Mouse (Mus musculus): ENCODE results near the gene Krt9. TPM values are rescaled to one million over a fixed set of nuclear protein-coding genes. Genes with fewer than 3 reads are reported as not detected.

Krt9 gene
- polyA plus RNA-seq, 1 experiment = 1.5 TPM

DNA sequence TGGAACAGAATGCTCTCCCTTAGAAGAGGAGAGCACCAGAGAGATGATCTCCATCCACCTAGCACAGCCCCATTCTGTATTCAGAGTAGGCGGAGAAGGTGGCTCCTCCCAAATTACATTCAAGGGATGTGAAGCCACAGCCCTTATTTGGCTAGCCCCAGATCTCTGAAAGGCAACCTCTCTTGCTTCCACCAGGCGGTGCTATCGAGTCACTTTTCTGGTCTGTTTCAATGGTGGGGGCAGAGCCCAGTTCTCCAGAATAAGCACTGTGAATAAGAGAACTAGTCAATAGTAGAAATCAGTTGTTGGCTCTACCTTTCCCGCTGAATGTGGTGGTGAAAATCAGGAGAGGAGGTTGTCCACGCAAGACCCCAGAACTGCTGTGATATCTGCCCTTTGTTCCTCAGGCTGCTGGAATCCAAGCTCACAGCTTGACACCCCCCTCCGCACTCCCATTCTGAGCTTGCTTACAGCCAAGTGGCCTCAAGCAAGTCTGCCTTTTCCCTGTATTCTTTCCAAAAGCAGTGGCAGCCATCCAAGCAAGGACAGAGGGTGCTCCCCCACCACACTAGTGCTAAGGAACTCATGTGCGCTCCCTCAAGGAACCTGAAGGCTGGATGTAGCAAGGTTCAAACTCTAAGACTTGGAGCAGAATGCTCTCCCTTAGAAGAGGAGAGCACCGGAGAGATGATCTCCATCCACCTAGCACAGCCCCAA is 7.2 kb upstream of the Krt9 start:
- no peak for DNase-seq
- H3K4me1 ChIP-seq (ENCODE audit: control insufficient read depth, insufficient read depth, low read length) = no peaks in the 10 kb centered on the region
- TF ChIP-seq POLR2A (IDR thresholded peaks at IDR 0.05; ENCODE audit: borderline replicate concordance, insufficient read depth, low read length) (no peak), CTCF (IDR thresholded peaks at IDR 0.05; ENCODE audit: borderline replicate concordance, insufficient read depth, low read depth, low read length) (peak; percentile 31; the same call in 1 of the 2 replicates)
- no peak overlapping the region for H3K4me3 ChIP-seq (replicated peaks; ENCODE audit: insufficient read depth, low read depth, low read length)
- WGBS = 32% methylated on average over 8 of the region's 8 CpGs
- no peaks in the 10 kb centered on the region for H3K27me3 ChIP-seq (ENCODE audit: control insufficient read depth, insufficient read depth, low read length)
- no peak overlapping the region for H3K27ac ChIP-seq (ENCODE audit: insufficient read depth, low read length)

DNA sequence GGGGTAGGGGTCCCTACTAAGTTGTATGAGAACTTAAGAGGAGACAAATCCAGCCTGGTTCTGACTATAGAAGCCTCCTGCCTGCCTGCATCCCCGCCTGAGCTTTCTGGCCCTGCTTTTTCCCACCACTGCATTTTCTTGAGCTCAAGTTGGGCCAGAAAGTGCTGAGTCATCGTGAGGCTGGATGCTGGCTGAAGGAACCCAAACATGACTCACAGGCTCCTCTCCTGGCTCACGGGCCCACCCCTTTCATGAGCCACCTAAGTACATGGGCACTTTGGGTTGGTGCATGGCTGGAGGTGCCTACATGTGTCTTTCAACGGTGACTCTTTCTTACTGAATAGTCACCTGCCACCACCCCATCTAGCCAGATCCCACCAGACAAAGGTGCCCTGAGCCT is 5.6 kb upstream of the Krt9 start:
- H3K27me3 ChIP-seq (ENCODE audit: control insufficient read depth, insufficient read depth, low read length) = no peaks in the 10 kb centered on the region
- no peak for TF ChIP-seq POLR2A (IDR thresholded peaks at IDR 0.05; ENCODE audit: borderline replicate concordance, insufficient read depth, low read length)
- no peak for DNase-seq
- no peak overlapping the region for H3K4me3 ChIP-seq (replicated peaks; ENCODE audit: insufficient read depth, low read depth, low read length)
- WGBS = 76% methylated on average over 4 of the region's 4 CpGs
- no peaks in the 10 kb centered on the region for H3K4me1 ChIP-seq (ENCODE audit: control insufficient read depth, insufficient read depth, low read length)
- H3K27ac ChIP-seq (ENCODE audit: insufficient read depth, low read length) = no peak overlapping the region

DNA sequence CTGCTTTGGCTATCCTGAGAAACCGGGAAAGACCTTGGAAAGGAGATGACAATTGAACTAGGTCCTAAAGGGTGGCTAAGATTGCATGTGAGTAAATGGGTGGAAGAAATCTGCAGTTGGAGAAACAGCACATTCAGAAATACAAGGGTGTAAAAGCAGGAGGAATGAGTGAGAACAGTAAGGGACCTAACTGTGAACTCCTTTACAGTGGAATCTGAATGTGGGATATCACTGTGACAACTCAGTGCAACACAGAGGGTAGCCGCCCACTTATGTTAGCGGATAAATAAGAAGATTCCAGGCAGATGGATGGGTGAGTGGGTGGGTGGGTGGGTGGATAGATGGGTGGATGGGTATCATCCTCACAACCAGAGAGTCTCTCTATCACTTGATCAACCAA is 1.2 kb downstream of the Krt9 start:
- Histone ChIP-seq H3K4me1 (ENCODE audit: control insufficient read depth, insufficient read depth, low read length) (no peaks in the 10 kb centered on the region; the same call in 1 of the 2 replicates), H3K27ac (ENCODE audit: insufficient read depth, low read length) (no peak overlapping the region), H3K4me3 (replicated peaks; ENCODE audit: insufficient read depth, low read depth, low read length) (no peak overlapping the region), H3K27me3 (ENCODE audit: control insufficient read depth, insufficient read depth, low read length) (no peaks in the 10 kb centered on the region)
- TF ChIP-seq CTCF (IDR thresholded peaks at IDR 0.05; ENCODE audit: borderline replicate concordance, insufficient read depth, low read depth, low read length) (no peak), POLR2A (IDR thresholded peaks at IDR 0.05; ENCODE audit: borderline replicate concordance, insufficient read depth, low read length) (no peak)
- 93% methylated on average over 3 of the region's 3 CpGs for WGBS
- DNase-seq = no peak

DNA sequence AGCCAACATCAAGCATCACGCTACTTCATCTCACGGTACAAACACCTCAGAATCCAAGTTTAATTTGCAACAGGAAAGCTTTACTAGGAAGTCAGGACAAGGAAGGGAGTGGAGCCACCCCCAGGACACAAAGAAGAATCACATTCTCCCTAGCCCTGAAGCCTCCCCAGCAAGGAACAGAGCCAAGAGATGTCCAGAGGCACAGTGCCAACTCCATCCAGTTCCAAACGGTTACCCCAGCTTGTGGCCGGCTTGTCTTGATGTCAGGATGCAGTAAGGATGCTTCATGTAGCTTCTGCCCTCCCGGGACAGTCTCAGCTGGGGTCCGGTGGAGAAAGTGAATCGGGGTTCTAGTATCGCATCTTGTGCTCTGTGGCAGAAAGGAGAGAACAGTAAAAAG is 6.3 kb downstream of the Krt9 start:
- no peaks in the 10 kb centered on the region; the same call in 1 of the 2 replicates for H3K4me1 ChIP-seq (ENCODE audit: control insufficient read depth, insufficient read depth, low read length)
- DNase-seq = peak in 1 of 2 experiments; percentile 6
- no peak overlapping the region for H3K27ac ChIP-seq (ENCODE audit: insufficient read depth, low read length)
- no peaks in the 10 kb centered on the region for H3K27me3 ChIP-seq (ENCODE audit: control insufficient read depth, insufficient read depth, low read length)
- WGBS = 20% methylated on average over 8 of the region's 8 CpGs
- TF ChIP-seq POLR2A (IDR thresholded peaks at IDR 0.05; ENCODE audit: borderline replicate concordance, insufficient read depth, low read length) (no peak), CTCF (IDR thresholded peaks at IDR 0.05; ENCODE audit: borderline replicate concordance, insufficient read depth, low read depth, low read length) (no peak)
- H3K4me3 ChIP-seq (replicated peaks; ENCODE audit: insufficient read depth, low read depth, low read length) = no peak overlapping the region

- WGBS = 71% methylated on average over 7 of the region's 7 CpGs
- DNase-seq = no peak
- TF ChIP-seq POLR2A (IDR thresholded peaks at IDR 0.05; ENCODE audit: borderline replicate concordance, insufficient read depth, low read length) (no peak), CTCF (IDR thresholded peaks at IDR 0.05; ENCODE audit: borderline replicate concordance, insufficient read depth, low read depth, low read length) (no peak)
These were observed 11.3 kb downstream of the Krt9 start for GRCm38 (mm10) chr11:100181725-100182124.

GRCm38 (mm10) chr11:100179260-100179659 is 13.8 kb downstream of the Krt9 start:
- Histone ChIP-seq H3K27me3 (ENCODE audit: control insufficient read depth, insufficient read depth, low read length) (no peaks in the 10 kb centered on the region), H3K27ac (ENCODE audit: insufficient read depth, low read length) (no peak overlapping the region), H3K4me1 (ENCODE audit: control insufficient read depth, insufficient read depth, low read length) (no peaks in the 10 kb centered on the region), H3K4me3 (replicated peaks; ENCODE audit: insufficient read depth, low read depth, low read length) (no peak overlapping the region)
- WGBS = 75% methylated on average over 3 of the region's 3 CpGs
- TF ChIP-seq POLR2A (IDR thresholded peaks at IDR 0.05; ENCODE audit: borderline replicate concordance, insufficient read depth, low read length) (no peak), CTCF (IDR thresholded peaks at IDR 0.05; ENCODE audit: borderline replicate concordance, insufficient read depth, low read depth, low read length) (no peak)
- no peak for DNase-seq

More at GRCm38 (mm10) chr11:100181725-100182124, 11.3 kb downstream of the Krt9 start:
- H3K4me1 ChIP-seq (ENCODE audit: control insufficient read depth, insufficient read depth, low read length) = no peaks in the 10 kb centered on the region; the same call in 1 of the 2 replicates
- no peak overlapping the region for H3K27ac ChIP-seq (ENCODE audit: insufficient read depth, low read length)
- no peak overlapping the region for H3K4me3 ChIP-seq (replicated peaks; ENCODE audit: insufficient read depth, low read depth, low read length)
- no peaks in the 10 kb centered on the region for H3K27me3 ChIP-seq (ENCODE audit: control insufficient read depth, insufficient read depth, low read length)

DNA sequence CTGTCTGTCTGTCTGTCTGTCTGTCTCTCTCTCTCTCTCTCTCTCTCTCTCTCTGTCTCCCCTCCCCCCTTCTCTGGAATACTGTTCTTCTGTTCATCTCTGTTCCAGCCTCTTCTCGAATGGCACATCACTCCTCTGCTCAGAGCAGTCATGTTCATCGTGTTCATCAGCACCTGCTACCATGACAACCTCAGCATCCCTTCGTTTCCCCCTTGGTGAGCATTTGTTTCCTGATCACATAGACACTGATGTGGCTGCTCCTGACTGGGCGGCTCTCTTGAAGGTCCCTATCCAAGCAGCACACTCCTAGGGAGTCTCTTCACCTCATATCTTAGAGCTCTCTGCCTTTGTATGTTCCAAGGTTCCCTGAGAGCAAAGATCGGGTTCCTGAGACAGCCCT is 14.7 kb downstream of the Krt9 start:
- 38% methylated on average over 5 of the region's 5 CpGs for WGBS
- TF ChIP-seq POLR2A (IDR thresholded peaks at IDR 0.05; ENCODE audit: borderline replicate concordance, insufficient read depth, low read length) (no peak), CTCF (IDR thresholded peaks at IDR 0.05; ENCODE audit: borderline replicate concordance, insufficient read depth, low read depth, low read length) (no peak)

DNA sequence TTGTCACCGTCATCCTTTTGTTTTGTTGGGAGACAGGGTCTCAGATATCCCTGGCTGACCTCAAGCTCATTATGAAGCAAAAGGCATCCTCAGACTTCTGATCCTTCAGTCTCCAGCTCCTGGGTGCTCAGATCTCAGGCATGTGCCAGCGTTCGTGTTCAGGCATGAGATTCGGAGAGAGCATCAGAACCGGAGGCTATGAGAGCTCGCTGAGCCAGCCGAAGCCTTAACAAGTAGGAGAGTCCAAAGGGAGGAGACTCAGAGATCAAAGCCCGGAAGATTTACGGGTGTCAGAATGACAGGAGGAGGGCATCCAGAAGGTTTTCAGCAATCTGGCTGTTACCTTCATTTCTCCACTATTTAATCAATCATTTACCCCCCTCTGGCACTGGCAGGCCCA is 16.3 kb downstream of the Krt9 start:
- Histone ChIP-seq H3K4me3 (replicated peaks; ENCODE audit: insufficient read depth, low read depth, low read length) (no peak overlapping the region), H3K27me3 (ENCODE audit: control insufficient read depth, insufficient read depth, low read length) (no peaks in the 10 kb centered on the region), H3K27ac (ENCODE audit: insufficient read depth, low read length) (no peak overlapping the region), H3K4me1 (ENCODE audit: control insufficient read depth, insufficient read depth, low read length) (no peaks in the 10 kb centered on the region)
- TF ChIP-seq CTCF (IDR thresholded peaks at IDR 0.05; ENCODE audit: borderline replicate concordance, insufficient read depth, low read depth, low read length) (no peak), POLR2A (IDR thresholded peaks at IDR 0.05; ENCODE audit: borderline replicate concordance, insufficient read depth, low read length) (no peak)
- no peak for DNase-seq
- 86% methylated on average over 9 of the region's 9 CpGs for WGBS

More for the DNA sequence above, 14.7 kb downstream of the Krt9 start:
- no peak overlapping the region for H3K27ac ChIP-seq (ENCODE audit: insufficient read depth, low read length)
- no peak overlapping the region for H3K4me3 ChIP-seq (replicated peaks; ENCODE audit: insufficient read depth, low read depth, low read length)
- H3K27me3 ChIP-seq (ENCODE audit: control insufficient read depth, insufficient read depth, low read length) = no peaks in the 10 kb centered on the region
- DNase-seq = no peak
- no peaks in the 10 kb centered on the region for H3K4me1 ChIP-seq (ENCODE audit: control insufficient read depth, insufficient read depth, low read length)

Data from cerebellum, adult 2 months (tissue).